Mouse (Mus musculus) cerebellum, adult 2 months (tissue): ENCODE results near the gene Fbxw21.

Experiments
- CTCF ChIP-seq: fragments of 200-500 bp; IDR thresholded peaks from 2 replicates; pipeline ENCODE4 v1.5.1; 2011; ENCODE audit warnings: low read depth, mild to moderate bottlenecking, control low read depth, low read length, moderate library complexity, borderline replicate concordance; ENCODE audit not compliant: insufficient read depth
- POLR2A ChIP-seq: fragments of 200-500 bp; IDR thresholded peaks from 2 replicates; pipeline ENCODE4 v1.6.1; 2011; ENCODE audit warnings: low read length, control low read depth, borderline replicate concordance; ENCODE audit not compliant: insufficient read depth

GRCm38 (mm10) chr9:109122553-109123085 is 39.2 kb downstream of the Fbxw21 start:
- TF ChIP-seq CTCF, result peak; percentile 5; the same call in 1 of the 2 replicates
- TF ChIP-seq POLR2A, result no peak
